Mouse (Mus musculus) stomach, embryonic 15.5 days (tissue): ENCODE data around the gene Laptm4a. TPM values are rescaled to one million over a fixed set of nuclear protein-coding genes. Genes with fewer than 3 reads are reported as not detected.

Experiments used
- ATAC-seq: fragments of 200-750 bp; cut with Nextera tagmentation; 2 replicates; pipeline ENCODE4 v1.8.0; 2017; ENCODE audit warnings: low read depth, moderate number of reproducible peaks, moderate TSS enrichment; ENCODE audit not compliant: insufficient read depth, low FRiP score
- H3K27ac ChIP-seq: fragments of 300-500 bp; sonication (generic); 2 replicates; pipeline ENCODE4 v1.5.1; 2015; ENCODE audit warnings: mild to moderate bottlenecking, inconsistent platforms
- H3K27me3 ChIP-seq: fragments of 300-500 bp; sonication (generic); replicated peaks from 2 replicates; pipeline ENCODE4 v1.6.1; 2015; ENCODE audit warnings: inconsistent platforms
- H3K36me3 ChIP-seq: fragments of 300-500 bp; sonication (generic); 2 replicates; pipeline ENCODE4 v1.6.1; 2015; ENCODE audit warnings: inconsistent platforms
- H3K4me1 ChIP-seq: fragments of 300-500 bp; sonication (generic); 2 replicates; pipeline ENCODE4 v1.6.1; 2015; ENCODE audit warnings: inconsistent platforms
- H3K4me2 ChIP-seq: fragments of 300-500 bp; sonication (generic); 2 replicates; pipeline ENCODE4 v1.6.1; 2015; ENCODE audit warnings: mild to moderate bottlenecking, inconsistent platforms
- H3K4me3 ChIP-seq: fragments of 300-500 bp; sonication (generic); replicated peaks from 2 replicates; pipeline ENCODE4 v1.5.1; 2015; ENCODE audit warnings: inconsistent platforms
- H3K9ac ChIP-seq: fragments of 300-500 bp; sonication (generic); 2 replicates; pipeline ENCODE4 v1.6.1; 2015; ENCODE audit warnings: inconsistent platforms
- H3K9me3 ChIP-seq: fragments of 300-500 bp; sonication (generic); 2 replicates; pipeline ENCODE4 v1.6.1; 2016; ENCODE audit warnings: inconsistent platforms
- WGBS: fragments of 180-500 bp; shearing (Covaris S2); methylation state at CpG from one replicate; pipeline ENCODE4 v1.1.7; 2015; 5-methylcytosine and 5-hydroxymethylcytosine counted together
- polyA plus RNA-seq: library from polyadenylated mRNA; unstranded; fragments of >200 nt; fragmentation: Nextera tagmentation; extraction: Ambion mirVana; gene quantifications from 2 replicates; pipeline ENCODE4 v1.2.1, GENCODE M21; 2015

The Laptm4a gene
- polyA plus RNA-seq: 346 and 353 TPM in 2 replicates

DNA sequence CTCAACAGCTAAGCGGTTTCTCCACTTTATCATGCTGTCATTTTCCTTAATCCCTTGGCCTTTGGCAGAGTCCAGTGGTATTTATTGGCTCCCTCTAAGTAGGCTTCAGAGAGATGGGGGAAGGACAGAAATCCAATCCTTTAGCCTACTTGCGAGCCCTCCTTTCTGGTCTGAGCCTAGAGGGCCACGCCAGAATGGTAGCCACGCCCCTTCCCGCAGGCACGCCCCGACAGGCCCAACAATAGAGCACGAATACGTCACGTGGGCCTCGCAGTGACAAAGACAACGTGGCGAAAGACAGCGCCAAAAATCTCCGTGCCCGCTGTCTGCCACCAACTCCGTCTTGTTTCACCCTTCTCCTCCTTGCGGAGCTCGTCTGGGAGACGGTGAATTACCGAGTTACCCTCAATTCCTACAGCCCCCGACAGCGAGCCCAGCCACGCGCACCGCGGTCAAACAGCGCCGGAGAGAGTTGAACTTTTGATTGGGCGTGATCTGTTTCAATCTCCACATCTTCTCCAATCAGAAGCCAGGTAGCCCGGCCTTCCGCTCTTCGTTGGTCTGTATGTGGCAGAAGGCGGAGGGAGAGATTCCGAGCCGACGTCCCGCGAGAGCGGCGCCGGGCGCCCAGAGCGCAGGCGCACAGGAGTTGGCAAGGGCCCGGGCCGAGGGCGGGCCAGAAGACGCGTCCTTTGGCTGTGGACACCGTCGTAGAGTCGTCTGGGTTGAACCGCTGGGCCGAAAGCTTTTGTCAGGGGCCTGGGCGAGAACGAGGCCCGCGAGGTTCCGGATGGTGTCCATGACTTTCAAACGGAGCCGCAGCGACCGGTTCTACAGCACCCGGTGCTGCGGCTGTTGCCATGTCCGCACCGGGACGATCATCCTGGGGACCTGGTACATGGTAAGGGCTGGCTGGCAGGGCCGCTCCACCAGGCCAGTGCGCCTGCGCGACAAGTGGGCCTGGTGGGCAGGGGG is at the start of gene Laptm4a:
TSS of gene Laptm4a (plus strand) at position 271 of the 975 bp plus-strand sequence.
- WGBS: under 1% methylated on average over 73 of the region's 73 CpGs
- Histone ChIP-seq H3K4me1 (peaks cover under 1% of the 10 kb centered on the region; the same call in 1 of the 2 replicates), H3K27ac (peak within 1 kb of the TSS; percentile 99), H3K36me3 (no peaks in the 10 kb centered on the region), H3K4me2 (peak within 1 kb of the TSS; percentile 56), H3K27me3 (no peaks in the 10 kb centered on the region), H3K9ac (peak within 1 kb of the TSS; percentile 95), H3K4me3 (peak within 1 kb of the TSS; percentile 84), H3K9me3 (no peaks in the 10 kb centered on the region)
- ATAC-seq: peak; percentile 97

GRCm38 (mm10) chr12:8875583-8875982 is 45.9 kb upstream of the Laptm4a start:
- no peak overlapping the region for H3K4me3 ChIP-seq

GRCm38 (mm10) chr12:8876865-8877264 is 44.6 kb upstream of the Laptm4a start:
- Histone ChIP-seq H3K4me2 (no peak overlapping the region), H3K4me1 (no peaks in the 10 kb centered on the region), H3K27ac (0 out of 2 replicates have a peak overlapping the region, but pooled peaks have one; percentile 22), H3K27me3 (no peaks in the 10 kb centered on the region), H3K9ac (no peak overlapping the region), H3K9me3 (no peaks in the 10 kb centered on the region), H3K4me3 (no peak overlapping the region), H3K36me3 (no peaks in the 10 kb centered on the region)
- ATAC-seq: peak; percentile 48; the same call in 1 of the 2 replicates
- 68% methylated on average over 5 of the region's 5 CpGs for WGBS

More at GRCm38 (mm10) chr12:8875583-8875982, 45.9 kb upstream of the Laptm4a start:
- Histone ChIP-seq H3K36me3 (no peaks in the 10 kb centered on the region), H3K27me3 (no peaks in the 10 kb centered on the region), H3K9me3 (no peaks in the 10 kb centered on the region), H3K27ac (no peak overlapping the region), H3K4me1 (no peaks in the 10 kb centered on the region), H3K9ac (no peak overlapping the region), H3K4me2 (no peak overlapping the region)
- WGBS: 81% methylated on average over 9 of the region's 9 CpGs
- no peak for ATAC-seq

GRCm38 (mm10) chr12:8877413-8877812 is 44.1 kb upstream of the Laptm4a start:
- 0 out of 2 replicates have a peak overlapping the region, but pooled peaks have one; percentile 22 for H3K27ac ChIP-seq

GRCm38 (mm10) chr12:8878752-8879151 is 42.7 kb upstream of the Laptm4a start:
- Histone ChIP-seq H3K4me2 (no peak overlapping the region), H3K4me1 (no peaks in the 10 kb centered on the region), H3K36me3 (no peaks in the 10 kb centered on the region), H3K4me3 (no peak overlapping the region), H3K9ac (no peak overlapping the region), H3K27me3 (no peaks in the 10 kb centered on the region), H3K27ac (no peak overlapping the region), H3K9me3 (no peaks in the 10 kb centered on the region)
- ATAC-seq: no peak
- WGBS: 80% methylated on average over 2 of the region's 2 CpGs

More at GRCm38 (mm10) chr12:8877413-8877812, 44.1 kb upstream of the Laptm4a start:
- no peak; the same call in 1 of the 2 replicates for ATAC-seq
- H3K4me1 ChIP-seq: no peaks in the 10 kb centered on the region
- H3K9me3 ChIP-seq: no peaks in the 10 kb centered on the region
- H3K4me3 ChIP-seq: no peak overlapping the region
- H3K27me3 ChIP-seq: no peaks in the 10 kb centered on the region
- 76% methylated on average over 6 of the region's 6 CpGs for WGBS
- no peak overlapping the region for H3K9ac ChIP-seq
- no peak overlapping the region for H3K4me2 ChIP-seq
- no peaks in the 10 kb centered on the region for H3K36me3 ChIP-seq

GRCm38 (mm10) chr12:8879389-8879788 is 42.1 kb upstream of the Laptm4a start:
- 57% methylated on average over 6 of the region's 6 CpGs for WGBS

DNA sequence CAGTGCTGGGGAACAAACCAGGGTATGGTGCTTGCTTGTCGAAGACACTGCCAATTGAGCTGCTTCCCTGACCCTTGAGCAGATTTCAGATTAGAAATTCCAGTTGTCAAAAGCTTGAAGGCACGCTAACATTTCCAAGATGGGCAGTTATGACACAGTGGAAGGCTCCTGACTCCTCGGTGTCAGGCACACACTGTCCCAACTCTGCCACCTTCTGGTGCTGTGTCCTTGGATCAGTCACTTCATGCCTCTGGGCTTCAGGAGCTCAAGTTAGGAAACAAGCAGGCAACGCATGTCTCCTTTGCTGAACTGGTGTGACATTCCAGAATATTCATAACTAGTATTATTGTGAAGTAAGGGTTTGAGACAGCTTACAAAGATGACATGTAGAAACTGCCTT is 39.7 kb upstream of the Laptm4a start:
- Histone ChIP-seq H3K4me2 (no peak overlapping the region), H3K9ac (no peak overlapping the region), H3K36me3 (no peaks in the 10 kb centered on the region), H3K4me1 (peaks cover 13% of the 10 kb centered on the region), H3K9me3 (no peaks in the 10 kb centered on the region), H3K27ac (no peak overlapping the region), H3K4me3 (no peak overlapping the region), H3K27me3 (no peaks in the 10 kb centered on the region)
- 56% methylated on average over 4 of the region's 4 CpGs for WGBS
- ATAC-seq: no peak

More at GRCm38 (mm10) chr12:8879389-8879788, 42.1 kb upstream of the Laptm4a start:
- Histone ChIP-seq H3K27ac (no peak overlapping the region), H3K9me3 (no peaks in the 10 kb centered on the region), H3K4me3 (no peak overlapping the region), H3K4me1 (no peaks in the 10 kb centered on the region), H3K4me2 (no peak overlapping the region), H3K9ac (no peak overlapping the region), H3K27me3 (no peaks in the 10 kb centered on the region), H3K36me3 (no peaks in the 10 kb centered on the region)
- ATAC-seq: no peak

- no peaks in the 10 kb centered on the region for H3K36me3 ChIP-seq
- no peak overlapping the region for H3K4me3 ChIP-seq
- no peak for ATAC-seq
- H3K9me3 ChIP-seq: no peaks in the 10 kb centered on the region
- H3K27me3 ChIP-seq: no peaks in the 10 kb centered on the region
- no peak overlapping the region for H3K4me2 ChIP-seq
- H3K4me1 ChIP-seq: peaks cover 13% of the 10 kb centered on the region
- WGBS: 44% methylated on average over 8 of the region's 8 CpGs
- H3K9ac ChIP-seq: no peak overlapping the region
- no peak overlapping the region for H3K27ac ChIP-seq
These were observed 39.1 kb upstream of the Laptm4a start for GRCm38 (mm10) chr12:8882376-8882775.

GRCm38 (mm10) chr12:8884426-8885145 is 36.9 kb upstream of the Laptm4a start:
- Histone ChIP-seq H3K36me3 (no peaks in the 10 kb centered on the region), H3K4me2 (peak overlapping the region; percentile 40), H3K4me3 (no peak overlapping the region), H3K4me1 (peaks cover 13% of the 10 kb centered on the region), H3K27ac (peak overlapping the region; percentile 64), H3K9me3 (no peaks in the 10 kb centered on the region), H3K9ac (no peak overlapping the region), H3K27me3 (no peaks in the 10 kb centered on the region)
- ATAC-seq: no peak
- 27% methylated on average over 13 of the region's 13 CpGs for WGBS

GRCm38 (mm10) chr12:8885146-8885543 is 36.3 kb upstream of the Laptm4a start:
- Histone ChIP-seq H3K9ac (no peak overlapping the region), H3K4me1 (peaks cover 13% of the 10 kb centered on the region), H3K27ac (peak overlapping the region; percentile 64), H3K9me3 (no peaks in the 10 kb centered on the region), H3K36me3 (no peaks in the 10 kb centered on the region), H3K4me3 (no peak overlapping the region), H3K27me3 (no peaks in the 10 kb centered on the region), H3K4me2 (peak overlapping the region; percentile 40)
- peak; percentile 40; the same call in 1 of the 2 replicates for ATAC-seq
- 16% methylated on average over 4 of the region's 4 CpGs for WGBS

GRCm38 (mm10) chr12:8885950-8886349 is 35.5 kb upstream of the Laptm4a start:
- Histone ChIP-seq H3K4me3 (no peak overlapping the region), H3K4me1 (peaks cover 13% of the 10 kb centered on the region), H3K36me3 (no peaks in the 10 kb centered on the region), H3K4me2 (no peak overlapping the region), H3K9ac (no peak overlapping the region), H3K27me3 (no peaks in the 10 kb centered on the region), H3K9me3 (no peaks in the 10 kb centered on the region), H3K27ac (peak overlapping the region; percentile 64)
- no peak for ATAC-seq
- WGBS: 53% methylated on average over 3 of the region's 3 CpGs
